In the genomic region with DNA sequence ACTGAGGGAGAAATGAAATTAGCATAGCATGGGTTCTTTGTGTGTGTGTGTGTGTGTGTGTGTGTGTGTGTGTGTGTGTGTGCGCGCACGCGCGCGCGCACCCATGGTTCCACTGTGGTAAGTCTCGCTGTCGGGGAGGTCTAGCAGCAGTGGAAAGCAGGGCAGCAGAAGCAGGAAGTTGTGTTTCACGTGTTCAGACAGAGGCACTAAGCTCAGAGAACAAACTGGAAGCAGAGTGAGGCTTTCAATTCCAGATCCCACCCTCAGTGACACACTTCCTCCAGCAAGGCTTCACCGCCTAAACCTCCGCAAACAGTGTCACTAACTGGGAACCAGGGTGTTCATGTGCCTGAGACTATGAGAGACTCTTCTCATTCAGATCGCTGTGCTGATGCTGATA, we compare ENCODE assay signal across 10 mouse cellular contexts. TPM values are rescaled to one million over a fixed set of nuclear protein-coding genes. Genes with fewer than 3 reads are reported as not detected.
DNase-seq lines count a peak whose midpoint lies in the region; ATAC-seq and TF ChIP-seq lines count a peak whose summit lies in the region.
"Had no signal": no experiment of that assay in that cellular context is flagged by ENCODE, and none has a peak within 500 bp of the region (broad histone marks: within the 10 kb centered on the region; RNA-seq: fewer than 3 reads in every experiment).

No protein-coding gene starts in this region.

- TF ChIP-seq RAD21 in CH12.LX (IDR thresholded peaks at IDR 0.05; ENCODE audit: low read depth, low read length) = no peak

- TF ChIP-seq EP300 in CH12.LX (IDR thresholded peaks at IDR 0.05; ENCODE audit: low read length) = 0 out of 2 replicates have a peak, but pooled peaks have one; percentile 16

- TF ChIP-seq CTCF in CH12.LX (conservative IDR thresholded peaks at IDR 0.05 in 1 of 2, IDR thresholded peaks at IDR 0.05 in 1 of 2; ENCODE audit: low read depth in 2 of 2, low read length in 2 of 2) = no peak

- peak; percentile 25; the same call in 1 of the 2 replicates for ATAC-seq in liver, embryonic 16.5 days (ENCODE audit: low read depth)
- no peak for ATAC-seq in hindbrain, embryonic 14.5 days (ENCODE audit: low FRiP score)

- WGBS in liver, embryonic 16.5 days (ENCODE audit: insufficient replicate concordance) = 50% methylated on average over 13 of the region's 13 CpGs
- WGBS in hindbrain, embryonic 14.5 days = 89% methylated on average over 13 of the region's 13 CpGs

- dilution Hi-C loops in CH12.LX (cut with MboI; ENCODE audit: extremely low pct_ligation_motif_present, extremely low pct_unique_long_range_greater_than_20kb, low sequenced_read_pairs) = no loop called here

- peaks cover 8 to 48% of the 10 kb centered on the region in 2 experiments; a peak in 3 of 4 replicates for H3K4me1 ChIP-seq in CH12.LX (ENCODE audit: control insufficient read depth in 1 of 2, insufficient read depth in 2 of 2)
- H3K4me1 ChIP-seq in liver, embryonic 16.5 days (ENCODE audit: control insufficient read depth, low read depth, low read length) = peaks cover 11% of the 10 kb centered on the region
- no peaks in the 10 kb centered on the region for H3K4me1 ChIP-seq in hindbrain, embryonic 14.5 days (replicated peaks; ENCODE audit: control insufficient read depth, insufficient read depth, low read length)

- no peaks in the 10 kb centered on the region for H3K9me3 ChIP-seq in CH12.LX (replicated peaks; ENCODE audit: low read length)
- H3K9me3 ChIP-seq in liver, embryonic 16.5 days (replicated peaks; ENCODE audit: control insufficient read depth, low read length) = no peaks in the 10 kb centered on the region
- no peaks in the 10 kb centered on the region for H3K9me3 ChIP-seq in hindbrain, embryonic 14.5 days (ENCODE audit: control insufficient read depth, low read length)

- in situ Hi-C loops in CH12.LX (cut with MboI; ENCODE audit: low pct_ligation_motif_present, low pct_unique_long_range_greater_than_20kb, low sequenced_read_pairs) = no loop called here

- peaks cover 15 to 48% of the 10 kb centered on the region in 2 experiments for H3K36me3 ChIP-seq in CH12.LX (replicated peaks in 1 of 2; ENCODE audit: control insufficient read depth in 1 of 2, insufficient read depth in 1 of 2, low read length in 1 of 2)
- no peaks in the 10 kb centered on the region; the same call in 1 of the 2 replicates for H3K36me3 ChIP-seq in liver, embryonic 16.5 days (ENCODE audit: control insufficient read depth, insufficient read depth)
- peaks cover 20% of the 10 kb centered on the region; the same call in 1 of the 2 replicates for H3K36me3 ChIP-seq in hindbrain, embryonic 14.5 days (replicated peaks; ENCODE audit: control insufficient read depth, insufficient read depth)

- no peak overlapping the region for H3K27ac ChIP-seq in CH12.LX (ENCODE audit: insufficient read depth, low read depth)
- no peak overlapping the region for H3K27ac ChIP-seq in liver, embryonic 16.5 days (ENCODE audit: low read length)
- H3K27ac ChIP-seq in hindbrain, embryonic 14.5 days = no peak overlapping the region

- 0 out of 2 replicates have a peak, but pooled peaks have one; percentile 19 for TF ChIP-seq POLR2A in CH12.LX (IDR thresholded peaks at IDR 0.05; ENCODE audit: low read depth, low read length)

- no peaks in the 10 kb centered on the region for H3K27me3 ChIP-seq in CH12.LX (replicated peaks)
- no peaks in the 10 kb centered on the region for H3K27me3 ChIP-seq in liver, embryonic 16.5 days (ENCODE audit: control insufficient read depth, insufficient read depth, low read depth, low read length)
- no peaks in the 10 kb centered on the region for H3K27me3 ChIP-seq in hindbrain, embryonic 14.5 days (ENCODE audit: control insufficient read depth, insufficient read depth, low read length)

- no peaks in the 10 kb centered on the region for H3K79me2 ChIP-seq in CH12.LX (replicated peaks; ENCODE audit: control insufficient read depth, extremely low read depth, insufficient read depth, poor library complexity, severe bottlenecking)

- DNase-seq in kidney, adult 9 months = peak; percentile 23
- DNase-seq in kidney, postnatal 10 days = no peak
- DNase-seq in CH12.LX (ENCODE audit: extremely low read depth) = peak; percentile 62
- peak; percentile 36 to 51 for DNase-seq in spleen, postnatal 14 days (ENCODE audit: low spot score in 2 of 2)
- DNase-seq in hindbrain, embryonic 14.5 days (ENCODE audit: low spot score) = no peak
- DNase-seq in cerebellum, adult 11 months = no peak
- no peak for DNase-seq in cerebellum, adult 8-10 months
- DNase-seq: left cerebral cortex, postnatal 4 days had no signal

- H3K9ac ChIP-seq in CH12.LX (ENCODE audit: insufficient read depth, low read depth) = no peak overlapping the region
- no peak overlapping the region for H3K9ac ChIP-seq in liver, embryonic 16.5 days (ENCODE audit: low read depth, low read length)
- no peak overlapping the region for H3K9ac ChIP-seq in hindbrain, embryonic 14.5 days

- no peak overlapping the region for H3K4me2 ChIP-seq in CH12.LX (ENCODE audit: insufficient read depth, low read depth, poor library complexity, severe bottlenecking)
- H3K4me2 ChIP-seq in liver, embryonic 16.5 days (ENCODE audit: low read depth, low read length) = no peak overlapping the region
- H3K4me2 ChIP-seq in hindbrain, embryonic 14.5 days (replicated peaks) = no peak overlapping the region

- no peak overlapping the region for H3K4me3 ChIP-seq in CH12.LX (replicated peaks in 1 of 3; ENCODE audit: low read depth in 2 of 3, low read length in 2 of 3, poor library complexity in 1 of 3)
- H3K4me3 ChIP-seq in liver, embryonic 16.5 days (ENCODE audit: low read depth, low read length) = no peak overlapping the region
- H3K4me3 ChIP-seq in hindbrain, embryonic 14.5 days (replicated peaks; ENCODE audit: low read length) = no peak overlapping the region
- H3K4me3 ChIP-seq: myocyte had no signal

TF ChIP-seq in CH12.LX, 34 proteins besides CTCF, POLR2A, EP300 and RAD21:
- TF ChIP-seq E2F4 (IDR thresholded peaks at IDR 0.05; ENCODE audit: insufficient replicate concordance, low read depth, low read length) (no peak), USF2 (conservative IDR thresholded peaks at IDR 0.05; ENCODE audit: low read depth, low read length) (no peak), KAT2A (IDR thresholded peaks at IDR 0.05; ENCODE audit: insufficient replicate concordance, low read length) (no peak), NRF1 (IDR thresholded peaks at IDR 0.05; ENCODE audit: low read depth, low read length) (peak; percentile 60), CHD2 (IDR thresholded peaks at IDR 0.05; ENCODE audit: low read length) (no peak), MYC (IDR thresholded peaks at IDR 0.05; ENCODE audit: low read depth, low read length) (peak; percentile 49; the same call in 1 of the 2 replicates)

RNA-seq across cellular contexts. Expression of gene Timm8a2, which starts 25.0 kb away (rescaled TPM):
- not detected in 2 replicates for total RNA-seq in CH12.LX (2012; rRNA removed)
- not detected in 2 replicates for total RNA-seq in CH12.LX (2014; rRNA removed)
- not detected in 2 replicates for polyA plus RNA-seq in CH12.LX (2012; ENCODE audit: insufficient read length, low read depth)
- not detected in 2 replicates for polyA plus RNA-seq in liver, embryonic 16.5 days (2015; fragmentation: Nextera tagmentation; extraction: Ambion mirVana)
- not detected in 2 replicates for polyA plus RNA-seq in hindbrain, embryonic 14.5 days (2014; fragmentation: Nextera tagmentation; extraction: Ambion mirVana)
- polyA plus RNA-seq: myocyte had no signal

RNA-seq across cellular contexts. Expression of gene Gpr183, which starts 44.5 kb away (rescaled TPM):
- 3.6 and 4.0 TPM in 2 replicates for total RNA-seq in CH12.LX (2012; rRNA removed)
- total RNA-seq in CH12.LX (2014; rRNA removed) = 16.2 and 16.3 TPM in 2 replicates
- polyA plus RNA-seq in CH12.LX (2012; ENCODE audit: insufficient read length, low read depth) = 8.3 and 8.7 TPM in 2 replicates
- polyA plus RNA-seq in liver, embryonic 16.5 days (2015; fragmentation: Nextera tagmentation; extraction: Ambion mirVana) = 1.1 and 1.7 TPM in 2 replicates
- polyA plus RNA-seq in hindbrain, embryonic 14.5 days (2014; fragmentation: Nextera tagmentation; extraction: Ambion mirVana) = 0.74 and 1.4 TPM in 2 replicates

Comparison
In these comparisons a context has a peak if more than half of its experiments do, and no peak if none do; other contexts are left out.
1. DNase-seq: peak in kidney, adult 9 months (single experiment), CH12.LX (single experiment) and spleen, postnatal 14 days (2 of 2); none in kidney, postnatal 10 days (single experiment), hindbrain, embryonic 14.5 days (single experiment), cerebellum, adult 11 months (single experiment) and cerebellum, adult 8-10 months (single experiment).